Mouse (Mus musculus) mouse embryonic stem cell (cell line): ENCODE measurements around the gene Ift140.

Experiments
- in situ Hi-C, 2 experiments: fragments of 300-500 bp; cut with MboI; formaldehyde crosslinking; loops; 1 replicate in 1 of 2; 3 replicates in 1 of 2; pipeline ENCODE4 v1.14.3; 2019 to 2020; ENCODE audit warnings: low sequenced_read_pairs in 2 of 2, low pct_unique_long_range_greater_than_20kb in 1 of 2, mixed read lengths in 1 of 2; ENCODE audit not compliant: unreplicated experiment in 1 of 2

Ift140 gene

GRCm38 (mm10) chr17:25015655-25016291 is at the start of gene Ift140, which contains the start of gene Cramp1l:
Ift140 (plus strand) TSS chr17:25016085.
Cramp1l (minus strand) TSS chr17:25015788.
- in situ Hi-C loops, result no loop called here

- in situ Hi-C loops, result no loop called here
Measured at GRCm38 (mm10) chr17:24987221-24987620, 28.7 kb upstream of the Ift140 start.

GRCm38 (mm10) chr17:24994721-24995120 is 21.2 kb upstream of the Ift140 start:
- in situ Hi-C loops, result no loop called here

- in situ Hi-C loops, result no loop called here
Measured at GRCm38 (mm10) chr17:25005102-25005501, 10.8 kb upstream of the Ift140 start.

- in situ Hi-C loops, result no loop called here
Measured at GRCm38 (mm10) chr17:25007480-25007879, 8.4 kb upstream of the Ift140 start.

GRCm38 (mm10) chr17:25013606-25014501 is 2.0 kb upstream of the Ift140 start:
- in situ Hi-C loops, result no loop called here

GRCm38 (mm10) chr17:25014841-25015570 is 879 bp upstream of the Ift140 start:
- in situ Hi-C loops, result no loop called here

GRCm38 (mm10) chr17:25016292-25017132 is 627 bp downstream of the Ift140 start:
- in situ Hi-C loops, result no loop called here

GRCm38 (mm10) chr17:25036183-25036582 is 20.3 kb downstream of the Ift140 start:
- in situ Hi-C loops, result no loop called here

GRCm38 (mm10) chr17:25044879-25045278 is 29.0 kb downstream of the Ift140 start:
- in situ Hi-C loops, result no loop called here

GRCm38 (mm10) chr17:25045281-25045680 is 29.4 kb downstream of the Ift140 start:
- in situ Hi-C loops, result no loop called here

GRCm38 (mm10) chr17:25047143-25047542 is 31.3 kb downstream of the Ift140 start:
- in situ Hi-C loops, result no loop called here

- in situ Hi-C loops, result no loop called here
Measured at GRCm38 (mm10) chr17:25053274-25053673, 37.4 kb downstream of the Ift140 start.

- in situ Hi-C loops, result no loop called here
Measured at GRCm38 (mm10) chr17:25057041-25057440, 41.2 kb downstream of the Ift140 start.

GRCm38 (mm10) chr17:25063261-25063660 is 47.4 kb downstream of the Ift140 start:
- in situ Hi-C loops, result no loop called here

- in situ Hi-C loops, result no loop called here
Measured at GRCm38 (mm10) chr17:25063872-25064271, 48.0 kb downstream of the Ift140 start.

GRCm38 (mm10) chr17:25064351-25064750 is 48.5 kb downstream of the Ift140 start:
- in situ Hi-C loops, result no loop called here

GRCm38 (mm10) chr17:25065189-25065588 is 49.3 kb downstream of the Ift140 start:
- in situ Hi-C loops, result no loop called here
